Mouse (Mus musculus) hindbrain, embryonic 16.5 days (tissue): ENCODE data around the gene Fam189a1. TPM values are rescaled to one million over a fixed set of nuclear protein-coding genes. Genes with fewer than 3 reads are reported as not detected.

Experiments used
- ATAC-seq: fragments of 200-750 bp; cut with Nextera tagmentation; 2 replicates; pipeline ENCODE4 v1.8.0; 2017; ENCODE audit warnings: moderate TSS enrichment, moderate library complexity
- H3K27ac ChIP-seq: fragments of 300-500 bp; sonication (generic); 2 replicates; pipeline ENCODE4 v1.5.1; 2014; ENCODE audit warnings: low read depth, mild to moderate bottlenecking, control low read depth, low read length, moderate library complexity
- H3K27me3 ChIP-seq: fragments of 300-500 bp; sonication (generic); replicated peaks from 2 replicates; pipeline ENCODE4 v1.6.1; 2014; ENCODE audit warnings: low read length; ENCODE audit not compliant: control insufficient read depth, insufficient read depth
- H3K36me3 ChIP-seq: fragments of 300-500 bp; sonication (generic); 2 replicates; pipeline ENCODE4 v1.6.1; 2014; ENCODE audit warnings: mild to moderate bottlenecking, low read length, moderate library complexity, mixed read lengths; ENCODE audit not compliant: control insufficient read depth, insufficient read depth
- H3K4me1 ChIP-seq: fragments of 300-500 bp; sonication (generic); 2 replicates; pipeline ENCODE4 v1.6.1; 2014; ENCODE audit warnings: low read depth, low read length; ENCODE audit not compliant: control insufficient read depth, insufficient read depth
- H3K4me2 ChIP-seq: fragments of 300-500 bp; sonication (generic); 2 replicates; pipeline ENCODE4 v1.6.1; 2014; ENCODE audit warnings: mild to moderate bottlenecking, low read length, control low read depth, moderate library complexity
- H3K4me3 ChIP-seq: fragments of 300-500 bp; sonication (generic); 2 replicates; pipeline ENCODE4 v1.5.1; 2014; ENCODE audit warnings: mild to moderate bottlenecking, low read length, control low read depth, moderate library complexity
- H3K9ac ChIP-seq: fragments of 300-500 bp; sonication (generic); 2 replicates; pipeline ENCODE4 v1.6.1; 2014; ENCODE audit warnings: low read depth, mild to moderate bottlenecking, control low read depth, low read length, moderate library complexity
- H3K9me3 ChIP-seq: fragments of 300-500 bp; sonication (generic); 2 replicates; pipeline ENCODE4 v1.6.1; 2014; ENCODE audit warnings: mild to moderate bottlenecking, low read length, moderate library complexity; ENCODE audit not compliant: control insufficient read depth
- WGBS: fragments of 180-500 bp; shearing (Covaris S2); extraction: QIAGEN DNeasy Blood & Tissue Kit; methylation state at CpG from one replicate; pipeline ENCODE4 v1.1.7; 2014; 5-methylcytosine and 5-hydroxymethylcytosine counted together
- polyA plus RNA-seq: library from polyadenylated mRNA; unstranded; fragments of >200 nt; fragmentation: Nextera tagmentation; extraction: Ambion mirVana; gene quantifications from 2 replicates; pipeline ENCODE4 v1.2.1, GENCODE M21; 2015

Fam189a1 gene
- polyA plus RNA-seq, 1 experiment from 2014 or later = 7.9 TPM

DNA sequence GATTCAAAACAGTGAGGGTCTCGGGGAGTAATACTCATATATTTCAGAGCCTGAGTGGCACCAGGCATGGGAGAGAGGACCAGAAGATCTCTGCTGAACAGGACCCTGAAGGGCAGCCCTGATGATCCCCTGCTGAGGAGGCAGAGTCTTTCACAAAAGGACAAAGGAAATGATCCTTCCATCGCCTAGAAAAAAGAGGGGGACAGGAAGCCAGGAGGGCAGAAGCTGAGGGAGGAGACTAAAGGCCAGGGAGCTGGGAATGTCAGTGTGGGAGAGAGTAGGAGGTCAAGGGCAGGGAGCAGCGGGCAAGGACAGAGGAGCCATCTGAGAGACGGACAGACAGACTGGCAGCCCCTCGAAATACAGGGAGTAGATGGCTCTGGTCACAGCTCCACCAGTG, 91.7 kb downstream of the Fam189a1 start:
- H3K27ac ChIP-seq = no peak overlapping the region
- no peaks in the 10 kb centered on the region for H3K36me3 ChIP-seq
- peaks cover 3% of the 10 kb centered on the region; the same call in 1 of the 2 replicates for H3K4me1 ChIP-seq
- no peak overlapping the region for H3K4me3 ChIP-seq
- H3K9ac ChIP-seq = no peak overlapping the region
- no peaks in the 10 kb centered on the region for H3K27me3 ChIP-seq
- no peak for ATAC-seq
- 19% methylated on average over 5 of the region's 5 CpGs for WGBS
- no peaks in the 10 kb centered on the region for H3K9me3 ChIP-seq
- no peak overlapping the region for H3K4me2 ChIP-seq

DNA sequence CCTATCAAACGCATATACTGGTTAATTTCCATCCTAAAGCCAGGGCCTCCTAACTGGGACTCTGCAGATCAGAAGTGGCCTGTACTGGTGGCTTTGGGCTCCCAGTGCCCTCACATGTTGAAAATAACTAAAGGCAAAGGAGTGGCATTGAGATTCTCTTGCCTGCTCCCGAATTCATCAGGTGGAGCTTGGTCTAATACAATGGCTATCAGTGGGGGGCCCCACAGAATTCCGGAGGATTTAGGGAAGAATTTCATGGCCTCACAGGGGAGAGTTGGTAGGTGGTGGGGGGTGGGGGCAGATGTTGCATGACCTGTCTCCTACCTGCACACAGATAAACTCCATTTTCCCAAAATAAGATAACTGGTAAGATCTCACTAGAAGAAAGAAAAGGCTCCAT, 92.3 kb downstream of the Fam189a1 start:
- Histone ChIP-seq H3K27me3 (no peaks in the 10 kb centered on the region), H3K36me3 (no peaks in the 10 kb centered on the region), H3K9ac (no peak overlapping the region), H3K4me1 (peaks cover 3% of the 10 kb centered on the region; the same call in 1 of the 2 replicates), H3K9me3 (no peaks in the 10 kb centered on the region), H3K4me2 (no peak overlapping the region), H3K4me3 (no peak overlapping the region), H3K27ac (no peak overlapping the region)
- no peak for ATAC-seq
- 21% methylated on average over 3 of the region's 3 CpGs for WGBS

DNA sequence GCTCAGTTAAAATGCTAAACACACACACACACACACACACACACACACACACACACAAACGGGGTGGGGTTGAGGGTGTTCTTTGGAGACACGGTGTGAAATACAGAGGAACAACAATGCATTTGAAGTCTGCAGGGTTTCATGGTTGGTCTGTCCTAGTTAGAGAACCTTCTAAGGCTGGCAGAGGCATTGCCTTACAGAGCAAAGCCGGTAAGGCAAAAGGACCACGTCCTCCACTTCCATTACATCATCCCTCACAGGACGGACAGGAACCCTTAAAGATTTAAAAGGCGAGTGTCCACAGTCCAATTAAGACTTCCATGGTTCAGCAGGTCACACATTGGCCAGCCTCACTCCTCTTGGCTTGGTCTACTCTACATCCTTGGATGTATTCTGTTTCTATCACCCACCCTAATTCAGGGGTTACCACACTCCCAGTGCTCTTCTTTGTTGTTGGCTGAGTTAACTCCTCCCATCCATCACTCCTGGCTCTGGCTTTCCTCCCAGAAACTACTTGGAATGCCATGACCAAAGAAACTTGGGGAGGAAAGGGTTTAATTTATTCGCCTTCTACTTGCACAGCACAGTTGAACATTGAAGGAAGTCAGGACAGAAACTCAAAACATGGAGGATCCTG, 96.1 kb downstream of the Fam189a1 start:
- WGBS = 64% methylated on average over 7 of the region's 7 CpGs
- H3K27me3 ChIP-seq = no peaks in the 10 kb centered on the region
- peak; percentile 71 for ATAC-seq
- no peak overlapping the region for H3K4me2 ChIP-seq
- H3K9me3 ChIP-seq = no peaks in the 10 kb centered on the region
- H3K9ac ChIP-seq = no peak overlapping the region
- H3K4me3 ChIP-seq = no peak overlapping the region
- peaks cover 3% of the 10 kb centered on the region; the same call in 1 of the 2 replicates for H3K4me1 ChIP-seq
- no peak overlapping the region for H3K27ac ChIP-seq
- no peaks in the 10 kb centered on the region for H3K36me3 ChIP-seq

DNA sequence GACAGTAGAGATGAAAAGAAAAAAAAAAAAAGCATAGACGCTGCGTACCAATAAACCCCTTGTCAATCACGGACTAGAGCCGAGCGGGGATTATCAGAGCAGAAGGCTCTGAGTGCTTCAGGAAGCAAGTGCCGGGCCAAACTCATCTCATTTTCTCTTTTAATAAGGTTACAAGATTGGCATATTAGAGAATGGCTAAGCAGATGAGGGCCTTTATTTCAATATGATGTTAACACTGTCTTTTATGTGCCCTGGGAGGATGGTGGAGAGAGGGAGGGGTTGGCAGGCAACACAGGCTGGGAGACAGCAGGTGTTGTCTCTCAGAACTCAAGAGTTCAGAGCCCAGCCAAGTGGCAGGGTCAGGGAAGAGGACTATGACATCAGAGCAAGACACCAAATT, 99.5 kb downstream of the Fam189a1 start:
- peaks cover 3% of the 10 kb centered on the region; the same call in 1 of the 2 replicates for H3K4me1 ChIP-seq
- no peaks in the 10 kb centered on the region for H3K27me3 ChIP-seq
- ATAC-seq = no peak
- H3K4me2 ChIP-seq = no peak overlapping the region
- H3K4me3 ChIP-seq = no peak overlapping the region
- no peaks in the 10 kb centered on the region for H3K9me3 ChIP-seq
- 52% methylated on average over 6 of the region's 6 CpGs for WGBS
- no peaks in the 10 kb centered on the region for H3K36me3 ChIP-seq
- H3K27ac ChIP-seq = no peak overlapping the region
- no peak overlapping the region for H3K9ac ChIP-seq

DNA sequence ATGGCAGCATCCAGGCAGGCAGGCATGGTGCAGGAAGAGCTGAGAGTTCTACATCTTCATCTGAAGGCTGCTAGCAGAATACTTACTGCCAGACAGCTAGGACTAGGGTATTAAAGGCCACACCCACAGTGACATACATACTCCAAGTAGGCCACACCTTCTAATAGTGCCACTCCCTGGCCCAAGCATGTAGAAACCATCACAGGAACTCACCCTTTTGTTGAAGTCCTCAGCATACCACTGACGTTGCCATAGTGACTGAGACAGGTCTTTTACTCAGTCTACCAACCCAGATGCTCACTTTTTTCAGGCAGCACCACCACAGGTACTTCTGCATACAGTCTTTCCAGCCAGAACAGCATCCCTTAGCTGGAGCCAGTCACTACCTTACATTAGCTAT, 104.4 kb downstream of the Fam189a1 start:
- ATAC-seq = no peak
- 90% methylated on average over 1 of the region's 1 CpGs for WGBS

DNA sequence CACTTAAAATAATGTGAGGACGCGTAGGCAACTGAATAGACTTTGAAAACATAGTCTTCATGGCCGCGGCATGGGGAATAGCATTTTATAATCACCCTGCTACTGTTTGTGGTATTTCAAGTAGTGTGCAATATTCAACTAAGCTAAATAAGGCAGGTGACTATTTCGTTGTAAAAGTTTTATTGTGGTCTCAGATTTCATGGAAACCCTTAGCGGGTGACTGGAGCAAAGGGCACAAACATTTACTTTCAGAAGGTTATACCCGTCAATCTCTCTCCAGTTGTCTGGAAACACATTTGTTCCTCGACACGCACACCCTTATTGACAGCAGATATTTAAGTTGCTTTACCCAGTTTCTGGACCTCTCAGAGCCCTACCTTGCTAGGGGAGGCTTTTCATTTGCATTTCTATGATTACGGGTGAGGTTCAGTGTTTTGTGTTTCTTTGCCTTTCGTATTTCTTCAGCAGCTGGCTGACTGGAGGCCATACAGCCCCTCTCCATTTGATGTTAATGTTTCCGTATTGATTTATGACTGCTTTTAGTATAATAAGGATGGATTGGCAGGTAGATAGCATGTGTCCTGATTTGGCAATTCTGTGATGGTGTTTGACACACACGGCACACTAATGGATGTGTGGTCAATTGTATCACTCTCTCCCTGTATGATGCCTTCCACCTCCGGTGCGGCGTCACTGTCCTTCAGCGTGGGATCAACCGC, 107.0 kb downstream of the Fam189a1 start:
- Histone ChIP-seq H3K4me1 (peaks cover 1% of the 10 kb centered on the region), H3K9me3 (no peaks in the 10 kb centered on the region), H3K9ac (no peak overlapping the region), H3K36me3 (no peaks in the 10 kb centered on the region), H3K27ac (no peak overlapping the region), H3K4me2 (no peak overlapping the region), H3K27me3 (no peaks in the 10 kb centered on the region), H3K4me3 (no peak overlapping the region)
- no peak for ATAC-seq
- 87% methylated on average over 18 of the region's 18 CpGs for WGBS

More for the DNA sequence above, 104.4 kb downstream of the Fam189a1 start:
- Histone ChIP-seq H3K9me3 (no peaks in the 10 kb centered on the region), H3K4me3 (no peak overlapping the region), H3K9ac (no peak overlapping the region), H3K4me1 (no peaks in the 10 kb centered on the region), H3K27me3 (no peaks in the 10 kb centered on the region), H3K4me2 (no peak overlapping the region), H3K27ac (no peak overlapping the region), H3K36me3 (no peaks in the 10 kb centered on the region)

DNA sequence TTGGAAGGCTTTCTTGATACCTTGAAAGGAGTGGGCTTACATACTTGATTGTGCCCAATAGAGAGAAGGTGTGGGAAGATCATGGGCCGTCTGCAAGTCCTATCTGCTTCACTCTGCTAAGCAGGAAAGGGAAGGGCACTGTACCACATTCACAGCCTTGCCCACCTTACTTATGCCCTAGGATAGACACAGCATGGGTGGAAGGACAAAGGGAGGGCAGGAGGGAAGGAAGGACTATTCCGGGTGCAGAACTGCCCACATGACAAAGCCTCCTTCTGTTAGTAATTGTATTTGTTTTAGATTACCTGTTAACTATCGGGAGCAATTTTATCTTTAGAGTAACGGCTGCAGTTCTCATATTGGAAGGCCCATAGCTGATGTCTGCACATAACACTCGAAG, 108.7 kb downstream of the Fam189a1 start:
- no peak overlapping the region for H3K27ac ChIP-seq
- no peak overlapping the region for H3K4me3 ChIP-seq
- ATAC-seq = no peak
- 65% methylated on average over 5 of the region's 5 CpGs for WGBS
- no peaks in the 10 kb centered on the region for H3K27me3 ChIP-seq
- H3K9ac ChIP-seq = no peak overlapping the region
- no peaks in the 10 kb centered on the region for H3K36me3 ChIP-seq
- no peak overlapping the region for H3K4me2 ChIP-seq
- H3K4me1 ChIP-seq = peaks cover 7% of the 10 kb centered on the region
- no peaks in the 10 kb centered on the region for H3K9me3 ChIP-seq

DNA sequence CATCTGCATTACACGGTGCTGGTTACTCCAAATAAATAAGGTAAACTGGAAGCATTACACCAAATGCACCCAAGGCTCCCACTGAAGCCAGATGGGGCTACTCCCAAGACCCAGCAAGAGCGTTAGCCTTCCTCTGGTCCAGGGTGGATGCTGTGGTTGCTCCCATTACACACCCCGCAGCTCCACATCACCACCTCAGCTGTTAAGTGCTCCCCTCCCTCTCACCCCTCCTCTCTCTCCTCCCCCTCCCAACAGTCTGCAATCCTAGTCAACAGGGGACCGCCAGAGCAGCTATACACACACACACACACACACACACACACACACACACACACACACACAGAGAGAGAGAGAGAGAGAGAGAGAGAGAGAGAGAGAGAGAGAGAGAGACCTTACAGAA, 109.7 kb downstream of the Fam189a1 start:
- Histone ChIP-seq H3K4me3 (no peak overlapping the region), H3K36me3 (no peaks in the 10 kb centered on the region), H3K27ac (no peak overlapping the region), H3K4me1 (peaks cover 7% of the 10 kb centered on the region), H3K9ac (no peak overlapping the region), H3K9me3 (no peaks in the 10 kb centered on the region), H3K27me3 (no peaks in the 10 kb centered on the region), H3K4me2 (no peak overlapping the region)
- WGBS = 34% methylated on average over 4 of the region's 4 CpGs
- no peak for ATAC-seq

DNA sequence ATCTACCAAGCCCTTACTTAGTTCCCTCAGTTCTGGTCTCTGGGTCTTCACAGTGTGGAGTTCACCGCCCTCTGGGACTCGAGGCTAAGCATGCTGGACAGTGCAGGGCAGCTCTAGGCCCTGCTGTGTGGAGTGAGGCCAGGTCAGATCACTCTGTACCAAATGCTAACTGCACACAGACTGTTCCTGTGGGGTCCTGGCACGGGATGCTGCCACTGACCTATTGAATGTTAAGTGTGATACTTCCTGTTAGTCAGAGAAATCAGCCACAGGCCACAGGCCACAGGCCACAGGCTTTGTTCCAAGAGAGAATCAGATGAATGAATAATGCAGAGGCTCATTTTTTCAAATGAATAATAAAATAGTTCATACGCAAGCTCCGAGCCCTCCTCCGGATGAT, 112.1 kb downstream of the Fam189a1 start:
- ATAC-seq = no peak
- H3K27ac ChIP-seq = peak overlapping the region; percentile 45; the same call in 1 of the 2 replicates

More for the DNA sequence above, 112.1 kb downstream of the Fam189a1 start:
- WGBS = 48% methylated on average over 6 of the region's 6 CpGs
- no peak overlapping the region for H3K4me2 ChIP-seq
- H3K9me3 ChIP-seq = no peaks in the 10 kb centered on the region
- H3K4me3 ChIP-seq = no peak overlapping the region
- H3K9ac ChIP-seq = no peak overlapping the region
- peaks cover 7% of the 10 kb centered on the region for H3K4me1 ChIP-seq
- H3K36me3 ChIP-seq = no peaks in the 10 kb centered on the region
- H3K27me3 ChIP-seq = no peaks in the 10 kb centered on the region
